Mouse (Mus musculus) gastrocnemius, postnatal 4 days (tissue): ENCODE measurements around the gene Apopt1. TPM values are rescaled to one million over a fixed set of nuclear protein-coding genes. Genes with fewer than 3 reads are reported as not detected.

ENCODE experiments used
- DNase-seq, 2 experiments: peaks; one replicate each; pipeline ENCODE4 v3.0.0; 2021 to 2022; ENCODE audit warnings: low spot score in 2 of 2, mixed read lengths in 2 of 2
- long read RNA-seq, 2 experiments: library from polyadenylated mRNA; stranded (forward); transcript quantifications; one replicate each; pipeline ENCODE4 v2.0.0; 2021
- total RNA-seq, 2 experiments: library from RNA; stranded (reverse); gene quantifications; 2 replicates each; pipeline ENCODE4 v1.2.3; 2021

The Apopt1 gene
- 10 to 100 TPM; 36.1 to 40.1 TPM for total RNA-seq
- long read RNA-seq, experiment 1, transcript Apopt1-201 (5 exons, 1,065 nt), result major isoform, 58 of 69 reads
- long read RNA-seq, experiment 1, partial matches to known transcripts, result 4 of 69 reads
- long read RNA-seq, experiment 1, other reads (novel, unspliced or antisense), result 6 of 69 reads
- long read RNA-seq, experiment 2, transcript Apopt1-201 (5 exons, 1,065 nt), result major isoform, 38 of 46 reads
- long read RNA-seq, experiment 2, partial matches to known transcripts, result 1 of 46 reads
- long read RNA-seq, experiment 2, other reads (novel, unspliced or antisense), result 5 of 46 reads

DNA sequence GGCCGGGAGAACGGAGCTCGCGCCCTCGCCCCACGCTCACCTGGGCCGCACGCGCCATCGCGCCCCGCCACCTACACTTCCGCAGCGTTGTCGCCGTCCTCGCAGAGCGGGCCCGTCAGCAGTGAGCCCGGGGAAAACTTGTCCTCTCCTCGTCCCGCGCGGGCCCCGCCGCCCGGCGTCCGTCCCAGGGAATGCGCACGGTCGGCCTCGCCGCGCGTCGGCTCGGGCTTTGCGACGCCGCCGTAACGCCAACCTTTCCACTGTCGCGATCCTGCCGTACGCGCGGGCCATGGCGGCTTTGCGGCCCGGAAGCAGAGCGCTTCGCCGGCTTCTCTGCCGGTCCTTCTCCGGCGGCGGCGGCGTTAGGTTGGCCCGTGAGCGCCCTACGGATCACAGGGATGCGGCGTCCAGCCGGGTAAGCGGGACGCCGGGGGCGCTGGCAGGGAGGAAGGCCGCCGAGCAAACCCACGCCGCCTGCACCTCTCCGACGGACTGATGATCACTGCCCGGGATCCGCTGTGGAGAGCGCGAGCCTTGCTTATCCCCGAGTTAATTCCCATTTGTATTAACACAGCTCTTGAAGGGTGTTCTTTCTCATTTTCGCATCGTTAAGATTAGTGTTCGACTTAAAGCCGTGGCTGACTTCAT lies at the start of gene Apopt1, which contains the start of gene Bag5:
Apopt1 (plus strand) TSS at position 258 of the 648 bp plus-strand sequence.
Bag5 (minus strand) TSS at position 254 of the 648 bp plus-strand sequence.
- peak; percentile 87 to 92 for DNase-seq

DNA sequence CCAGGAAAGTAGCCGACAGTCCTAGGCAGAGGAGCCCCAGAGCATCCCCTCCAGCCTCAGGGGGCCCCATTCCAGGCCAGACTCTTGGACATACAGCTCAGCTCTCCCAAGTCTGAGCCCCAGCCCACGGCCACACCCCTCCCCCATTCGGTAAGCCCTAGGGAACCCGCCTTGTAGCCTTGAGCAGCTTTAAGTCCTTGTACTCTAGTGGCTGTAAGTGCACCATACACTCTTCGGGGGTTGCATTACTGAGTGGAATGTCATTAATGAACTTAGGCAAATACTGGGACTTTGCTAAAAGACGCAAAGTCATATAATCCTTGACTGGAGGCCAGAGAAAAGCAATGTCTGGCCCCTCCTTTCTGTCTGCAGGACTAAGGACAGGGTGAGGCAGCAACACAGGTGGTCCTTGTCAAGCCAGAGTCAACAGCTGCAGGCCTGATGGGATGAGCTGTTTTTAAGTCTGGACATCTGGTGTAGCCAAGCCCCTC lies 48.9 kb upstream of the Apopt1 start:
- DNase-seq, result peak in 1 of 2 experiments; percentile 64

DNA sequence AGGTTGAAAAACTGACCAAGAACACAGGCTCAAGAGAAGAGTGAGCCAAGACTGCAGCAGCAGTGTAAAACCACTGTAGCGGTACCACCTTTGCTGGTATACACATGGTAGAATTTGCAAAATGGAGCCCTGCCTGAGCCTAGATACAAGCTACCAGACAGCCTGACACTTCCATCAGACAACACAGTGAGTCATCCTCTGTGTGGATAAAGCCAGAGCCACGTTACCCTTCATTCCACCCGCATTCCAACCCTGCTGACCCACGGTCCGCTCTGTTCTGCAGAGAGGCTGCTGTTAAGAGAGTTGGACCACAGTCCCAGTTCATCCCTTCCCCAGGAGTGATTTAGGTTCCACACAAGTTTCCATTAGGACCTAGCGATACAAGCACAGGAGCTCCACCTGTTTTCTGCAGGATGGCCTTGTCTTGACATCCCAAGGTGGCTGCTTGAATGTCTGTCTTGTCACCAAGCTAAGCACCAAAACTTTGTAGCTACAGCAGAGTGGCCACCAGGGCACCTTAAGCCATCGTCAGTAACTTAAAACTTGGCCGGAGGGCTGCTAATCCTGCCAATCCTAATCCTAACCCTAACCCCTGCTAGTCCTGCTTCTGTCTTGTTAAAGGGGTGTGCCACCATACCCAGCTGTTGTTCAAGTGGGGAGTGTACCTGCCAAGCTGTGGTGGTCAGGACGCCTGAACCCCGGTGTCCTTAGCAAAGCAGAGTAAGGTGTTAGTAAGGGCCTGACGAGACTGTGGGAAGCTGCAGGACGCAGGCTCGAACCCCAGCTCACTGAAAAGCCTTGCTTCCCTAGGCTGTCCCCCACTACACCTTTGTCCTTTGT lies 47.8 kb upstream of the Apopt1 start:
- no peak for DNase-seq

DNA sequence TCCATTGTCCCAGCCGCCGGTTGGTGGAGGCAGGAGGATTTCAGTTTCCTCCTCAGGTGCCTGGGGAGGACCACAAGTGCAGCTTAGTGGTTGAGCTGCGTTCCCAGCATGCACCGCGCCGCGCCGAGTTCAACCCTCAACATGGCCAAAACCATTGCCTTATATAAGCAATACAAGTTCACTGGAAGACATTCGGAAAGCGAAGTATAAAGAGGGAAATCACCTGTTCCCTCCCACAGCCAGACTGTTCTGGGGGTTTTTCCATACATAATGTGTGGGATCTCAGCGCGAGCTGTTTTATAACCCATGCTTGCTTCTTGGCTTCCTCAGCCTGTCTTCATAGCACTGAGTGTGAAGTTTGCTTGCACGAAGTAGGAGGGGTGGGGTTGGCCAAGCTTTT lies 46.7 kb upstream of the Apopt1 start:
- DNase-seq, result no peak

DNA sequence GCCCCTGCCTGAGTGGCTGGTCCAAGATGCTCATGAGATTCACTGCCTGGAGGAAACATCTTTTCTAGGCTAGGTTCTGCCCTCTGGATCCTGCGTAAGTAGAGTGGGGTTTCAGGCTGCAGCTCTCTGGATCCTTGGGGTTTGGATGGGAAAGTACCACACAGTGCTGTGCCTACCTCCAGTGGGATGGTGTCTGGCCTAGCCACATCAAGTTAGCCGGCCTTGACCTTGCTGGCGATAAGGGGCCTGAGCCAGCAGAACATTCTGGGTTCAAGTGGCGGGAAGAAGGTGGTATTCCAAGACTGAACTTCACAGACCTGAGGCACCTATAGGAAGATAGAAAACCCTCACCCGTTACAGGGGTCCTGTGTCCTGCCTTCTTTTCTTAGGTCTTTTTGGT lies 45.6 kb upstream of the Apopt1 start:
- no peak for DNase-seq

DNA sequence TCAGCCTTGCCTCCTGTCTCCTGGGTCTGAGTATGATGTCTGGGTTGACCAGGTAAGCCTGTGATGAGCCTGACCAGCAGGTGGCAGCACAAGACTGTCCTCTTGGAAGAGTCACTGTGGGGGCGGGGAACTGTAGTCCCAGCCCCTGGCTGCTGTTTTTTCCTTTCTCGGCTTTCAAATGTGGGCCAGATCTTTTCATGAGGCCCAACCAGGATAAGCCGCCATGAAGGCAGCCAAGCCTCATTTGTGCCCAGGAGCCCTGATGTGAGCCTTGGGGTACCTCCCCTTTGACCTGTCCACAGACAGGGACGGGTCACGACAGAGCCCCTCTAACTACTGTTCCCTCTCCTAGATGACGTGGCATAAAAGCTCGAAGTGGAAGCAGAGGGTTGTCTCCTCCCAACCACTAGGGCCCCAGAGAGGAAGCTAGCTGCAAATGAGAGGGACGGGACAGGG lies 44.6 kb upstream of the Apopt1 start:
- peak; percentile 96 to 98 for DNase-seq

DNA sequence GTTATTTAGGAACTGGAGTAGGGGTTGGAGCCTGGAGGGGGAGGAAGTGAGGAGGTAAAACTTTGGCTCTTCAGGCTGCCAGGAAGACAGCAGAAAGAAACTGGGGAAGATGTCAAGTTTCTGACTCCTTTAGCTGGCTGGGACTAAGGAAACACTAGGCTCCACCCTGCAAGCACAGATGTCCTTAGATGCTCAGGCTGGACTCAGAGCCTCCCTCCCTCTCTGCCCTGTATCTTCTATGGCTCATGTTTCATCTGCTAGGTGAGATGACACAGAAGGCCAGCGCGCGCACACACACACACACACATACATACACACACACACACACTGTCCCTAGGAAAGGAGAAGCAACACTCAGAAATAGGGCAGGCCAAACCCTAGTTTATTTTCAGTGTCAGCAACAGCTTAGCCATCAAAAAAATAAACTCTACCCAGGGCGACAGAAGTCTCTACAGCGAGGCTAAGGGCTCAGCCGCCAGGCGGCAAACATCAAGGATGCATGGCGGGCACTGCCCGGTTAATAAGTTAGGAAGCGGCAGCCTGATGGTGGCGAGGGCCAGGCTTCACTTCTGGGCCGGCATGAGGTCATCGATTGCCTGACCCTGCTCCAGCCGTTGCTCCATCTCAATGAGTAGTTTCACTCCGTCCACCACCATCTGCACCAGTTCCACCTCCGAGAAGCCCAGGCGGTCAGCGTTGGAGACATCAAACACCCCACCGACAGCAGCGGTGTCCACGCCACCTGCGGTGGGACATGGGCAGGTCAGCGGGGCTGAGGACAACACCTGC lies 43.9 kb upstream of the Apopt1 start:
- no peak for DNase-seq

DNA sequence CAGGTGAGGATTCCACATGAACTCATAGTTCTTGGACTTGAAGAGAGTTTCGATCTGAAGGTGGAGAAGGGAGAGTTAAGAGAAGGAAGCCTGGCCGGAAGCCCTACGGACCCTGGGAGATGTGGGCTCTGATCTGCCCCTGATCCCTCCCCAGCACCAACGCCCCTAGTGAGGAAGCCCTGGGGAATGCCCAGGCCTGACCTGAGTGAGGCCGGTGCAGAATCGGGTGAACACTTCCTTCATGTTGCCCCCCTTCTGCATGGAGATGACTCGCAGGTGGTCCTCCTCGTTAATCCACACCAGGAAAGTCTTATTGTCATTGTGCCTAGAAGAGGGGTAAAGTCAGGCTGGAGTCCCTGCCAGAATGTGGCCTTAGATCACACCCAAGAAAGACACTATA lies 43.1 kb upstream of the Apopt1 start:
- DNase-seq, result no peak

DNA sequence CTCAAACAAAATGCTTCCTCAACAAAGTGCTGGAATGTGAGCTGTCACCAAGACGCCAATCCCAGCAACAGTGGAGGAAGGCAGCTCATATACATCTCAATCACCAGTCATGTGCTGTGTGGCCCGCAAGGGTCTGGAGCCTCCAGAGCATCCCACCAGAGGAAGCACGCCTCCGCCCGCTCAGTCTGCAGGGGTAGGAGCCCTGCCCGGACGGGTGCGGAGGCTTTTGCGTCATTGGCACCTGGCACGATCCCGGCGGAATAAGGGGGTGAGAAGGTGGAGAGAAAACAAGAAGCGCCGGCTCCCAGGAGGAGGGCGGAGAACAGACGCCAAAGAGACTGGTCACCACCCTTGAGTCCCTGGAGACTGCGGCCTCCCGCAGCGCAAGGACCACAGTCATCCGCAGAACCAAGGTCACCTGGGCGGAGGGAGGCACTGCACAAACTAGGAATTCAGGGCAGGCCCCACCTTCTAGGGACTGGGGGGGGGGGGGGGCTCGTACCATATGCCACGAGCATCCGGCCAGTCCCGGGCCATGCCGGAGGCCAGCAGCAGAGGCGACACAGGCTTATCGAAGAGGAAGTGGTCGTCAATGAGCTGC lies 42.6 kb upstream of the Apopt1 start:
- DNase-seq, result no peak

DNA sequence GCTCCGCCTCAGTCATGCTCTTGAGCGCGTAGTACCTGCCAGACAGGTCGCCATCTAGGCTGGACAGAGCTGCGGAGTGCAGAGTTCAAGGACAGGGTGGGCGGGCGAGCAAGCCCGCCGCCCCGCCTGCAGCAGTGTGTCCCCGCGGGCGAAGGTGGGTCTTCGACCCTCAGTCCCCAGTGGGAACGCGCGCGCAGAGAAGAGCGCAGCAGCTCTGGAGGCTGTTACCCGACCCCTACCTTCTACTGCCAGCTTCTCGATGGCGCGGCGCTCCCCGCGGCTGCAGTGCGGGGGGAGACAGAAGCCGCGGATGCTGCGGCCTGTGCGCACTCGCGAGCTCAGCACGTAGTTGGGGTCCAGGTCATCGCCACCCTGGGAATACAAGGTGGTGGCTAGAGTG lies 42.1 kb upstream of the Apopt1 start:
- DNase-seq, result no peak

DNA sequence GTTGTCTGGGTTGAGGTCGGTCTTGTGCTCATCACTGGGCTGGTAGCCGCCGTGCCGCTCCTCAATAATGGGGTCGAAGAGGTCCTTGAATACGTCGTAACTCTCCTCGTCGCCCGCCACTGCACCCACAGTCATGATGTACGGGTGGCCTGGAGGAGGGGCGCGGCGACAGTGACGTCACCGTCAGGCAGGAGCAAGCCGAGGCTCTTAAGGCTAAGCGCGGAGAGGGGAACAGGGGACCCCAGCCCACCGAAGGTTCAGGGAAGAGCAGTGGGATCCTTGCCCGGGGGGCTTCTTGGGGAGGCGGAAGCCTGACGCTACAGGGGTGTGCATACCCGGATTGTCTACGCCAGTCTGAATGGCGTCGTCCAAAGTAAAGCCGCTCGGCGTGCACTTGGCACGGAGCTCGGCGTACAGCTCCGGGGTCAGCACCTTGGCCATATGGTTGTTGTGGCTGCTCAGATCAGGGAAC lies 41.6 kb upstream of the Apopt1 start:
- peak in 1 of 2 experiments; percentile 57 for DNase-seq

DNA sequence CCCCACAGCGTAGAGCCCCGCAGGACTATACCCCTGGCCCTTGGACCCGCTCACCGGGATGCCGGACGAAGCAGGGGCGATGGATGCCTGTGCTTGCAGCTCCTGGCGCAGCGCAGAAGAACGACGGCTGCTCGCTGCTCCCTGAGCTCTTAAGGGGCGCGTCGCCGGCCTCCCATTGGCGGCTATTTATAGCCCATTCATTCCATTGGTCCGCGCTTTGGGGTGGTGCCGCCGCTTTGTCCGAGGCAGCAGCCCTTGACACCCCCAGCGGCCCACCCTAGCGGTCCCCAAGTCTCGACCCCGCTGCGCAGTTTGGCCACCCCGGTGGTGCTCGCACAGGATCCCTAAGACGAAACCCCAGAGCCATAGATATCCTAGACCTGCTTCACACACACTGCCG lies 40.9 kb upstream of the Apopt1 start, which contains the start of gene Ckb:
Ckb (minus strand) TSS at position 163 of the 400 bp plus-strand sequence.
- peak in 1 of 2 experiments; percentile 79 for DNase-seq

DNA sequence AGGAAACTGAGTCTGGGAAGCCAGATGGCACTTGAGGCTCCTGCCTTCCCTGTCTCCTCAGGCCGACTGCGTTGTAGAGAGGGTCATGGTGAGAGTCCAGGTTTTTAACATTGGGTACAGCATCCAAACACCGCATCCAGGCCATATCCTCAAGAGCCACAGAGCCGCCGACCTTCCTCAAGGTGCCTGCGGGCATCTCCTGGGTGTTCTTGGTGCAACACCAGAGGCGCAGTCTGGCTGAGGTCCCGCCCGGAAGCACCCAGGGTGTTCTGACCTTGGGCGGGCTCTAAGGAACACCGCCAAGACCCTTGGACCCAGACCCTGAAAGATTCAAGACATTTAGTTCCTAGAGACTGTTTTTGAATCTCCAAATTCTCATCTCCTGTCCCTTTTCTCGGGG lies 40.5 kb upstream of the Apopt1 start:
- no peak for DNase-seq

DNA sequence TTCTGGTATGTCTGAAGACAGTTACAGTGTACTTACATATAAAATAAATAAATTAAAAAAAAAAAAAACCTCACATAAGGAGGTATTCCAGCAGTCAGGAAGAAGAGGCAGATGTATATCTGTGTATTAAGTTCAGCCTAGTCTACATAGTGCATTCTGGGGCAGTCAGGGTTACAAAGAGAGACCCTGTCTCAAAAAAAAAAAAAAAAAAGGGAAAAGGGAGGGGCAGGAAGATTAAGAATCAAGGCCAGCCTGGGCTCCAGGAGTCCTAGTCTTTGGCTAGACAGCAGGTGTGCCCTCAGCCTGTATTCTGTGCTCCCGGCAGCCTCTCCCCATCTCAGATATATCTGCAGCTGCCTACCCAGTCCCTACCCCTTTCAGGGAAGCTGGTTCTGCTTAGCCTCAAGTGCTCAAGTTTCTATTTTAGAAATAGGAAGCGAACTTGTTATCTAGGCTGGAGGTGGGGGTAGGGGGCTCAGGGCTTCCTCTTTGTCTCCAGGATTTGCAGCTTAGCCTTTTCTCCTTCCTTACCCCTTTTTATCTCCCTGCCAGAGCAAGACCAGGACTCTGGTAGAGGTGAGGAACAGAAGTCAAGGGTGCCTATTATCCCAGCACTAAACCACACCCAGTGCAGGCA lies 38.1 kb upstream of the Apopt1 start:
- peak in 1 of 2 experiments; percentile 5 for DNase-seq

DNA sequence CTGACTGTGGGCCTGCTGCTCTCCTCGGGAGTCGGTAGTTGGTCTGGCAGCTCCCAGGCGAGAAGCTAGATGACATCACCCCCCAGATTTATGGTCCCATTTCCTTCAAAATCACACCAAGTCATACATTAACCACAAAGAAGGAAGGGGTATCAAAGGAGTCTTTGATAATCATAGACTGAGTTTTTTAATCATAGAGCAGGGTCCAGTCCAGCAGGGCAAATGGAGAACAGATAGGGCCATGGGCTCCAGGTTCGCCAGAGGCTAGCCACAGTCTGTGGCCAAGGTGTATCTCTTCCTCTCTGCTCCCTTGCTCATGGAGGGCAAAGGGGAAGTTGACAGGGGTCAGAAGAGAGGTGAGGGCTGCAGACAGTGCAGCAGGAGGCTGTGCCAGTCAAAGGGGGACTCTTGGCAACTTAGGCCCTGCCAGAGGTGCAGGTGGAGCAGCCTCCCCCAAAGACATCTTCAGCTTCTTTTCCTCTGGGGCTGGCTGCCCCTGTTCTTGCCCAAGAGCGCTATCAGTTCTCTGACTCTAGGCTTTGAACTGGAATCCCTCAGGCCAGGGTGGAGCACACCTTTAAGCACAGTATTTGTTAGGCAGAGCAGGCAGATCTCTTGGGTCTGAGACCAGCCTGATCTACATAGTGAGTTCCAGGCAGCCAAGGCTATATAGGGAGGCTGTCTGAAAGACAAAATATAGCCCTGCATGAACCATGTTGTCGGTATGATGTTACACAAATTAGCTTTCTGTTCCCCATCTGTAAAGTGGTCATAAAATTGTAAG lies 37.1 kb upstream of the Apopt1 start:
- DNase-seq, result no peak

DNA sequence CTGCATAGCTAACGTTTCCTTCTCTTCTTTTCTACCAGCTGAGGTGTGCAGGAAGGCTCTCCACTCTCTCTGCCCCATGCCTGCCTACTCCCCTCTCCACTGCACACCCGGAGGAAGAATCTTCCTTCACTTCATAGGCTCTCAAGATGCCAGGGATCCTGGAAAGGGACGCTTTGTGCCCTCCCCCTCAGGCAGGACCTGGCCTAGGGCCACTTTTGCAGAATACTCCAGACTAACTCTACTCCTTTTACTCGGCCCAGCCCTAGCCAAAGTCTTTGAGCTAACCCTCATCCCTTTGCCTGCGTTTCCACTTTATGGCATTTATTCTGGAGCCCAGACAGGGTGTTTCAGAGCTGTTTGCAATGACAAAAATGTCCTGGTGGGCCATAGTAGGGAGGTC lies 35.6 kb upstream of the Apopt1 start:
- DNase-seq, result peak in 1 of 2 experiments; percentile 56

DNA sequence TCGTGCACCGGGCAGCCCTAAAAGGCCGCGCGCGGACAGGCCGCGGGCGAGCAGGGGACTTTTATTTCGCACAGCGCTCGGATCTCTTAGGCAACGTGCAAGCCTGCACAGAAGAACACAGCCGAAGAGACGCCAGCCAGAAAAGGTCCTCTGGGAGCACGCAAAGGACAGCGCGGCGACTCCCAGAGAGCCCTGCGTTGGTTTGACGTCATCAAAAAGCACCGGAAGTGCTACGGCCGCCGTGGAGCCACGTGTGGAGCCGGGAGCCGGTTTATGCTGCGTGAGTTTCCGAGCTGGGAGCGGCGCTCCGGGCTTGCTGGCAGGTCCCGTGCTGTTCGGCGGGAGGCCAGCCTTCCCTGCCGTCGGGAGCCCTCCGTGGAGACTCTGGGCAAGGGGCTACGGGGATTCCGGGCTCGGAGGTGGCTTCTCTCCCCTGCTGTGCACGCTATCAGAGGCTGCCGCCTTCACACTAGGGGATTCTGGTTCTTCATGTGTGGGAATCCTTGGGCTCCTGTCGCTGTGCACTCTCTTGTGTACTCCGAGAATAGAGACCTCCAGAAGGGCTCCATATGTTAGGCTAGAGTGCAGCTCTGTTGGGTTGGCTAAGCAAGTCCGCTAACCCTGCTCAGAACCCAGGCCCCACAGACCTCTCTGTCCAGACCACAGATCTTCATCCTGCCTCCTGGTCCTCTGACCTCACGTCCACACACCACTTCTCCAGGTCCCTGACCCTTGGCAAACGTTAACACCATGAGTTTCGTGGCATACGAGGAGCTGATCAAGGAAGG lies 35.0 kb upstream of the Apopt1 start, which contains the start of gene Trmt61a:
Trmt61a (plus strand) TSS at position 224 of the 788 bp plus-strand sequence.
- DNase-seq, result peak; percentile 82 to 94

DNA sequence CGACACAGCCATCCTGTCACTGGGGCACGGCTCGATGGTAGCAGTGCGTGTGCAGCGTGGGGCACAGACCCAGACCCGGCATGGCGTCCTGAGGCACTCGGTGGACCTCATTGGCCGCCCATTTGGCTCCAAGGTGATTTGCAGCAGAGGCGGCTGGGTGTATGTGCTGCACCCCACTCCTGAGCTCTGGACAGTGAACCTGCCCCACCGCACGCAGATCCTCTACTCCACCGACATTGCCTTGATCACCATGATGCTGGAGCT lies 34.5 kb upstream of the Apopt1 start:
- no peak for DNase-seq
